Mouse (Mus musculus): ENCODE results near the gene Gm13279.
"Not testable (repeated sequence)": the region's sequence is repeated elsewhere in the genome, so short reads cannot be mapped to it uniquely, and the experiment has no call there.

GRCm38 (mm10) chr4:88776622-88777021 is 20.6 kb upstream of the Gm13279 start, which contains the start of gene Gm13289:
- not testable (repeated sequence) for TF ChIP-seq POLR2A (IDR thresholded peaks at IDR 0.05; ENCODE audit: control insufficient read depth, extremely low read depth, insufficient read depth, low read length, poor library complexity); CTCF (IDR thresholded peaks at IDR 0.05; ENCODE audit: borderline replicate concordance, control insufficient read depth, extremely low read depth, insufficient read depth, low read length, poor library complexity)

Measured in thymus, adult 2 months (tissue).